Mouse (Mus musculus): ENCODE measurements at regions not wholly inside any gene's neighbourhood (a gene's known extent, or its start where the extent isn't known, plus 50 kb on each side); places are given as distances from the start of the nearest gene placed in this dataset.

GRCm38 (mm10) chr4:81030671-81031070 is 120.2 kb downstream of the Lurap1l start:
- ATAC-seq (ENCODE audit: low FRiP score, low read depth) (no peak), DNase-seq (ENCODE audit: low spot score) (no peak)
- Histone ChIP-seq H3K4me3 (replicated peaks; ENCODE audit: low read length) (no peak overlapping the region), H3K27ac (replicated peaks; ENCODE audit: low read depth, low read length) (no peak overlapping the region), H3K9ac (ENCODE audit: low read depth, low read length, severe bottlenecking) (no peak overlapping the region), H3K4me1 (ENCODE audit: control insufficient read depth, insufficient read depth, low read length) (no peaks in the 10 kb centered on the region), H3K36me3 (ENCODE audit: control insufficient read depth, insufficient read depth, low read length) (no peaks in the 10 kb centered on the region), H3K9me3 (ENCODE audit: control insufficient read depth, low read length) (no peaks in the 10 kb centered on the region), H3K27me3 (ENCODE audit: control insufficient read depth, insufficient read depth, low read length) (no peaks in the 10 kb centered on the region), H3K4me2 (replicated peaks; ENCODE audit: low read depth, low read length, severe bottlenecking) (no peak overlapping the region)
- 71% methylated on average over 3 of the region's 3 CpGs for WGBS
- no peak for TF ChIP-seq POLR2A (IDR thresholded peaks at IDR 0.05; ENCODE audit: borderline replicate concordance, extremely low read depth, insufficient read depth, insufficient read length)

DNA sequence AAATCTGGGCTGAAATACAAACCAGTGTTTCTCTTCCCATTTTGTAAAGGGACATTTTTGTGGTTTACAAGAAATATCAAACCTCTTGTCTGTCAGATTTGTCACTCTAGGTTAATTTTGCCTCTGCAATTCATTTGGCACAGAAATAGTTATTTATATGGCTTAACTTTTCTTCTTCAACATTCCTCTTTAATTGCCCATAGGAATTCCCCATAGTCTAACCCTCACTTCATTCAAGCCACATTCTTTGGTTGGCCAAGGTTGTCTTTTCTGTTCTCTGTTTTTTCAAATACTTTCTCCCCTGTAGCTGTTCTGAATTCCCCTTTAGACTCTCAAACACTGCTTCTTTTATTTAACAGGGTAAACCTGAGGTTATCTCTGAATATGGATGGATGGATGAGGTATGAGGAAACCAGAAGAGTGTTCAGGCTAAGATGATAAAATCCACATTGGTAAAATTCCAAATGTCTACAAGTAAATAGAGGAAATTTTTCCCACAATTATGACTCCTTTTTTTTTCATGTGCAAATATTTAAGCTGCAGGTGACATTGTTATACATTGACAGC is 127.0 kb downstream of the Lurap1l start:
- DNase-seq (ENCODE audit: low spot score): no peak
- TF ChIP-seq POLR2A (IDR thresholded peaks at IDR 0.05; ENCODE audit: borderline replicate concordance, extremely low read depth, insufficient read depth, insufficient read length): no peak
- no peak overlapping the region for H3K27ac ChIP-seq (replicated peaks; ENCODE audit: low read depth, low read length)
- H3K4me3 ChIP-seq (replicated peaks; ENCODE audit: low read length): no peak overlapping the region
- H3K4me2 ChIP-seq (replicated peaks; ENCODE audit: low read depth, low read length, severe bottlenecking): no peak overlapping the region
- ATAC-seq (ENCODE audit: low FRiP score, low read depth): no peak
- no peaks in the 10 kb centered on the region for H3K9me3 ChIP-seq (ENCODE audit: control insufficient read depth, low read length)
- H3K4me1 ChIP-seq (ENCODE audit: control insufficient read depth, insufficient read depth, low read length): no peaks in the 10 kb centered on the region
- H3K36me3 ChIP-seq (ENCODE audit: control insufficient read depth, insufficient read depth, low read length): no peaks in the 10 kb centered on the region
- no peak overlapping the region for H3K9ac ChIP-seq (ENCODE audit: low read depth, low read length, severe bottlenecking)
- H3K27me3 ChIP-seq (ENCODE audit: control insufficient read depth, insufficient read depth, low read length): no peaks in the 10 kb centered on the region

- no peaks in the 10 kb centered on the region for H3K9me3 ChIP-seq (ENCODE audit: control insufficient read depth, low read length)
- no peak for TF ChIP-seq POLR2A (IDR thresholded peaks at IDR 0.05; ENCODE audit: borderline replicate concordance, extremely low read depth, insufficient read depth, insufficient read length)
- peak overlapping the region; percentile 76 for H3K27ac ChIP-seq (replicated peaks; ENCODE audit: low read depth, low read length)
- no peak overlapping the region for H3K4me2 ChIP-seq (replicated peaks; ENCODE audit: low read depth, low read length, severe bottlenecking)
- H3K4me1 ChIP-seq (ENCODE audit: control insufficient read depth, insufficient read depth, low read length): peaks cover 14% of the 10 kb centered on the region
- H3K27me3 ChIP-seq (ENCODE audit: control insufficient read depth, insufficient read depth, low read length): no peaks in the 10 kb centered on the region
- no peak overlapping the region for H3K4me3 ChIP-seq (replicated peaks; ENCODE audit: low read length)
- H3K9ac ChIP-seq (ENCODE audit: low read depth, low read length, severe bottlenecking): no peak overlapping the region
- WGBS: 81% methylated on average over 1 of the region's 1 CpGs
- DNase-seq (ENCODE audit: low spot score) (no peak), ATAC-seq (ENCODE audit: low FRiP score, low read depth) (no peak)
- H3K36me3 ChIP-seq (ENCODE audit: control insufficient read depth, insufficient read depth, low read length): no peaks in the 10 kb centered on the region
Measured at GRCm38 (mm10) chr4:81058227-81058626, 147.8 kb downstream of the Lurap1l start.

DNA sequence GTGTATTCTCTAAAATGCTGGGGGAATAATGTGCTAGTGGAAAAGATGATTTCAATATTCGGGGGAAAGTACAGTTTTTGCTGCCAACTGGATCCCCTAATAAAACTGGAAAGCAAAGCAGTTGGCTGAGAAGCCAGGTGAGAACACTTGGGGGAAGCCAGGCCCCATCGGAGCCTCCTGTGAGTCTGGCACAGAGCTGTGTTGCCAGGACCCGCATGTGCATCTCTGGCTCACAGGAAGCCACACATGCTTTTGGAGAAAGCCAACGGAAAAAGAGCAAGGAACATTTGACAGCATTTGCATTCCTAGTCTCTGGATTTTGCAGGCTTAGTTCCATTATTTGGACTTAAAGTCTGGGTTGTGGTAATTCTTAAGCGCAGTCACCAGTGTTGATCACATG is 148.4 kb downstream of the Lurap1l start:
- Histone ChIP-seq H3K4me2 (replicated peaks; ENCODE audit: low read depth, low read length, severe bottlenecking) (no peak overlapping the region), H3K4me1 (ENCODE audit: control insufficient read depth, insufficient read depth, low read length) (peaks cover 14% of the 10 kb centered on the region), H3K27me3 (ENCODE audit: control insufficient read depth, insufficient read depth, low read length) (no peaks in the 10 kb centered on the region), H3K36me3 (ENCODE audit: control insufficient read depth, insufficient read depth, low read length) (no peaks in the 10 kb centered on the region), H3K27ac (replicated peaks; ENCODE audit: low read depth, low read length) (peak overlapping the region; percentile 76), H3K9ac (ENCODE audit: low read depth, low read length, severe bottlenecking) (no peak overlapping the region), H3K4me3 (replicated peaks; ENCODE audit: low read length) (no peak overlapping the region), H3K9me3 (ENCODE audit: control insufficient read depth, low read length) (no peaks in the 10 kb centered on the region)
- WGBS: 46% methylated on average over 5 of the region's 5 CpGs
- peak; percentile 77 for ATAC-seq (ENCODE audit: low FRiP score, low read depth)
- no peak for TF ChIP-seq POLR2A (IDR thresholded peaks at IDR 0.05; ENCODE audit: borderline replicate concordance, extremely low read depth, insufficient read depth, insufficient read length)
- peak; percentile 78 for DNase-seq (ENCODE audit: low spot score)

DNA sequence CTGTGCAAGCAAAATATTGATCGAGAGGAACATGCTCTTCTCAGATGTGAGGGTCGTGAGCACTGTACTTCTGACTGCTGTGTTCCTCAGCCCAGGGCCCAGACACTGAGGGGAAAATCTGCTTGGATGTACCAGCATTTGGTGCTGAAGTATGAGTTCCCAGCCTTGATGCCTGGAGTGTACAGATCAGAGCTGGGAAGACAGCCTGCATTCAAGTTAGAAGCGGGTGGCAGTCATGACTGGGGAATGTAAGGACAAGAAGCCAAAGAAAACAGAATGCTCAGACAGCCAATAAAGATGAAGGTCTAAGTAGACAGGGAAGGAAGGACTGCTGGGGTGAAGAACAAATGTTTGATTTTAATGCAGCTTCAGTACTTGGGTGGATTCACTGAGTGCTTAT is 148.9 kb downstream of the Lurap1l start:
- Histone ChIP-seq H3K9me3 (ENCODE audit: control insufficient read depth, low read length) (no peaks in the 10 kb centered on the region), H3K4me1 (ENCODE audit: control insufficient read depth, insufficient read depth, low read length) (peaks cover 14% of the 10 kb centered on the region), H3K4me2 (replicated peaks; ENCODE audit: low read depth, low read length, severe bottlenecking) (no peak overlapping the region), H3K27me3 (ENCODE audit: control insufficient read depth, insufficient read depth, low read length) (no peaks in the 10 kb centered on the region), H3K4me3 (replicated peaks; ENCODE audit: low read length) (no peak overlapping the region), H3K9ac (ENCODE audit: low read depth, low read length, severe bottlenecking) (no peak overlapping the region), H3K27ac (replicated peaks; ENCODE audit: low read depth, low read length) (peak overlapping the region; percentile 76), H3K36me3 (ENCODE audit: control insufficient read depth, insufficient read depth, low read length) (no peaks in the 10 kb centered on the region)
- WGBS: 67% methylated on average over 3 of the region's 3 CpGs
- no peak for ATAC-seq (ENCODE audit: low FRiP score, low read depth)
- TF ChIP-seq POLR2A (IDR thresholded peaks at IDR 0.05; ENCODE audit: borderline replicate concordance, extremely low read depth, insufficient read depth, insufficient read length): no peak
- peak; percentile 63 for DNase-seq (ENCODE audit: low spot score)

All from limb, embryonic 14.5 days (tissue).